Mouse (Mus musculus) ES-E14 (cell line): ENCODE measurements around the gene Add3.

Source experiments
- HCFC1 ChIP-seq: IDR thresholded peaks from 2 replicates; pipeline ENCODE4 v1.6.1; 2012; ENCODE audit warnings: low read length, inconsistent platforms, borderline replicate concordance; ENCODE audit not compliant: insufficient read depth
- MAFK ChIP-seq: IDR thresholded peaks from 2 replicates; pipeline ENCODE4 v1.6.1; 2014; ENCODE audit warnings: mild to moderate bottlenecking, low read depth, low read length, inconsistent platforms; ENCODE audit not compliant: insufficient read depth
- ZC3H11A ChIP-seq: IDR thresholded peaks from 2 replicates; pipeline ENCODE4 v1.6.1; 2012; ENCODE audit warnings: low read depth, mild to moderate bottlenecking, inconsistent platforms, low read length, borderline replicate concordance
- ZNF384 ChIP-seq: IDR thresholded peaks from 2 replicates; pipeline ENCODE4 v1.6.1; 2012; ENCODE audit warnings: low read depth, low read length, inconsistent platforms

GRCm38 (mm10) chr19:53128494-53129337 lies 11.5 kb upstream of the Add3 start:
- no peak for TF ChIP-seq ZC3H11A
- TF ChIP-seq HCFC1 = no peak
- TF ChIP-seq MAFK = no peak
- no peak for TF ChIP-seq ZNF384
